Mouse (Mus musculus): ENCODE results near the gene Pclo. TPM values are rescaled to one million over a fixed set of nuclear protein-coding genes. Genes with fewer than 3 reads are reported as not detected.

Gene Pclo
- polyA plus RNA-seq, 1 experiment from 2014 or later: 1.7 TPM

DNA sequence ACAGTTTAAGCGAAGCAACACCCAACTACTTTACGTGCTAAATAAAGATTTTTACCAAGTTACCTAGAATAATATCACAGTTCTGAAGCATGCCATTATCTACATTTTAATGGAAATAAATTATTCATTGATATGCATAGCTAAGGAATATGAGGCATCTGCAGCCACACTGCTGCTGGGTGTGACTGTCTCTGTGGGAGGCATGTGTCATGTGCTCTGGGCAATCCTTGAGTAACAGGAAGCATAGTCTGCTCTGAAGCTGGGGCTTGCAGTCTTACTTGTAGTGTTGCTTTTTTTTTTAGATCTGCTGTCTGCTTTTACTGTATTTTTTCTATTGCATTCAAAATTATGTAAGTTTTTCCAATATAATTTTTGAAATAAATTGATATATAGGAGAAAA lies 17.2 kb downstream of the Pclo start:
- Histone ChIP-seq H3K4me2 (ENCODE audit: low read length) (no peak overlapping the region), H3K27me3 (replicated peaks; ENCODE audit: control insufficient read depth, insufficient read depth, low read length) (no peaks in the 10 kb centered on the region), H3K4me1 (replicated peaks; ENCODE audit: control insufficient read depth, insufficient read depth, low read length) (no peaks in the 10 kb centered on the region), H3K36me3 (ENCODE audit: control insufficient read depth, insufficient read depth, low read length) (no peaks in the 10 kb centered on the region), H3K9ac (ENCODE audit: low read length) (no peak overlapping the region), H3K4me3 (ENCODE audit: low read depth, low read length) (no peak overlapping the region), H3K9me3 (ENCODE audit: control insufficient read depth, low read length) (no peaks in the 10 kb centered on the region), H3K27ac (ENCODE audit: low read depth) (no peak overlapping the region)
- DNase-seq (ENCODE audit: low spot score) (no peak), ATAC-seq (replicated peaks; ENCODE audit: low FRiP score, low TSS enrichment, low read depth) (no peak)
- WGBS: 87% methylated on average over 2 of the region's 2 CpGs

DNA sequence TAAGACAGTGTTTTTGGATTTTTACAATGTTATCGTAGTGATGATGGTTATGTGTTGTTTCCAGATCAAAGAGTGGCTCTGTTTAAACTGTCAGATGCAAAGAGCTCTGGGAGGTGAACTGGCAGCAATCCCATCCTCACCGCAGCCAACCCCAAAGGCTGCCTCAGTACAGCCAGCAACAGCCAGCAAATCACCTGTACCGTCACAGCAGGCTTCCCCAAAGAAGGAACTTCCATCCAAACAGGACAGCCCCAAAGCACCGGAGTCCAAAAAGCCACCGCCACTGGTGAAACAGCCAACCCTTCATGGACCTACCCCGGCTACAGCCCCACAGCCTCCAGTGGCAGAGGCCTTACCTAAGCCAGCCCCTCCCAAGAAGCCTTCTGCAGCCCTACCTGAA lies 24.6 kb downstream of the Pclo start:
- WGBS: 74% methylated on average over 6 of the region's 6 CpGs
- Histone ChIP-seq H3K36me3 (ENCODE audit: control insufficient read depth, insufficient read depth, low read length) (no peaks in the 10 kb centered on the region), H3K4me3 (ENCODE audit: low read depth, low read length) (no peak overlapping the region), H3K27me3 (replicated peaks; ENCODE audit: control insufficient read depth, insufficient read depth, low read length) (no peaks in the 10 kb centered on the region), H3K4me1 (replicated peaks; ENCODE audit: control insufficient read depth, insufficient read depth, low read length) (no peaks in the 10 kb centered on the region), H3K27ac (ENCODE audit: low read depth) (no peak overlapping the region), H3K9ac (ENCODE audit: low read length) (no peak overlapping the region), H3K4me2 (ENCODE audit: low read length) (no peak overlapping the region), H3K9me3 (ENCODE audit: control insufficient read depth, low read length) (no peaks in the 10 kb centered on the region)
- ATAC-seq (replicated peaks; ENCODE audit: low FRiP score, low TSS enrichment, low read depth) (no peak), DNase-seq (ENCODE audit: low spot score) (no peak)

DNA sequence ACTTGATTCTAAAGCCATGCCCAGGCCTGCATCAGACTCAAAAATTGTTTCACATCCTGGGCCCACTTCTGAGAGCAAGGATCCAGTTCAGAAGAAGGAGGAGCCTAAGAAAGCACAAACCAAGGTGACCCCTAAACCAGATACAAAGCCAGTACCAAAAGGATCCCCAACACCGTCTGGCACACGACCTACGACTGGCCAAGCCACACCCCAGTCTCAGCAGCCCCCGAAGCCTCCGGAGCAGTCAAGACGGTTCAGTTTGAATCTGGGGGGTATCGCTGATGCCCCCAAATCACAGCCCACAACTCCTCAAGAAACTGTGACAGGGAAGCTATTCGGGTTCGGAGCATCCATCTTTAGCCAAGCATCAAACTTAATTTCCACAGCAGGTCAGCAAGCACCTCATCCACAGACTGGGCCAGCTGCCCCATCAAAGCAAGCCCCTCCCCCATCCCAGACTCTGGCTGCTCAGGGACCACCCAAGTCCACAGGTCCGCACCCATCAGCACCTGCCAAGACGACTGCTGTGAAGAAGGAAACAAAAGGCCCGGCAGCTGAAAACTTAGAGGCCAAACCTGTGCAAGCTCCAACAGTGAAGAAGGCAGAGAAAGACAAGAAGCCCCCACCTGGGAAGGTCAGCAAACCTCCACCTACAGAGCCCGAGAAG lies 25.4 kb downstream of the Pclo start:
- ATAC-seq (replicated peaks; ENCODE audit: low FRiP score, low TSS enrichment, low read depth): no peak
- no peak overlapping the region for H3K4me3 ChIP-seq (ENCODE audit: low read depth, low read length)

DNA sequence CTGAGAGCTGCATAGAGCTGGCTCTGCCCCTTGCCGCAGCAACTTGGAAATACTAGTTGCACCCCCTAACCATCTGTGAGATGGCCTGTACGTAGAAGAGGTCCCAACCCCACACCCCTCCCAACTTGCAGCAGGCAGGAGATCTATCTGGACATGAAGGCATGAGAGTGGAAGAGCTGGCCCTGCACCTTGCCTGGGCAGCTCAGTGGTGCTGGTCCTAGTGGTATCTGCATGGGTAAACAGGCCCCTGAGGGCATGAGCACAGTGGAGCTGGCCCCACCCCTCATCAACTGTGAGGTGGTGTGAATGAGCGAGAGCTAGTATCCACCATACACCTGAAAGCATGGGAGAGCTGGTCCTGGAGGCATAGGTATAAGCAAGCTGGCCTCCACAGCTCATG lies 60.9 kb downstream of the Pclo start:
- Histone ChIP-seq H3K36me3 (ENCODE audit: control insufficient read depth, insufficient read depth, low read length) (no peaks in the 10 kb centered on the region), H3K27ac (ENCODE audit: low read depth) (no peak overlapping the region), H3K4me3 (ENCODE audit: low read depth, low read length) (no peak overlapping the region), H3K9me3 (ENCODE audit: control insufficient read depth, low read length) (no peaks in the 10 kb centered on the region), H3K4me1 (replicated peaks; ENCODE audit: control insufficient read depth, insufficient read depth, low read length) (no peaks in the 10 kb centered on the region), H3K4me2 (ENCODE audit: low read length) (no peak overlapping the region), H3K9ac (ENCODE audit: low read length) (no peak overlapping the region), H3K27me3 (replicated peaks; ENCODE audit: control insufficient read depth, insufficient read depth, low read length) (no peaks in the 10 kb centered on the region)
- ATAC-seq (replicated peaks; ENCODE audit: low FRiP score, low TSS enrichment, low read depth): no peak
- no peak for DNase-seq (ENCODE audit: low spot score)
- whole genome bisulfite sequencing: 89% methylated on average over 3 of the region's 3 CpGs

More for the DNA sequence above, 25.4 kb downstream of the Pclo start:
- DNase-seq (ENCODE audit: low spot score): no peak
- no peaks in the 10 kb centered on the region for H3K9me3 ChIP-seq (ENCODE audit: control insufficient read depth, low read length)
- H3K27me3 ChIP-seq (replicated peaks; ENCODE audit: control insufficient read depth, insufficient read depth, low read length): no peaks in the 10 kb centered on the region
- H3K36me3 ChIP-seq (ENCODE audit: control insufficient read depth, insufficient read depth, low read length): no peaks in the 10 kb centered on the region
- no peak overlapping the region for H3K9ac ChIP-seq (ENCODE audit: low read length)
- H3K27ac ChIP-seq (ENCODE audit: low read depth): no peak overlapping the region
- H3K4me2 ChIP-seq (ENCODE audit: low read length): no peak overlapping the region
- 73% methylated on average over 13 of the region's 13 CpGs for WGBS
- no peaks in the 10 kb centered on the region for H3K4me1 ChIP-seq (replicated peaks; ENCODE audit: control insufficient read depth, insufficient read depth, low read length)

DNA sequence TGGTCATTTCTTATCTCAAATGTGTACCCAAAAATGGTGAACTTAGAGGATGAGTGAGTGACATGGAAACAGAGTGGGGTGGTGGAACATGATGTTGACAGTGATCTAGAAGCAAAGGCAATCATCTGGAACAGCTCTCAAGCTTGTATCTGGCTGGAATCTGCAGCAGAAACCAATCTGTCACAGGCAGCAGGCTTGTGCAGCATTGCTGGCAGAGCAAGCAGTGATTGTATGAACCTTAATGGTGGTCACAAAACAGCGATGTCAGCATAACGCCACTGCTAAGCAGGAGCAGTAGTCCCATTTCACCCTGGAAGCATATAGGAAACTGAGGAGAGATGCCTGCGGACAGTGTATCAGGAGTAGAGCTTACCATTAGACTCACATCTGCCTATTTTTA lies 76.8 kb downstream of the Pclo start:
- no peak for DNase-seq (ENCODE audit: low spot score)
- Histone ChIP-seq H3K4me2 (ENCODE audit: low read length) (no peak overlapping the region), H3K9me3 (ENCODE audit: control insufficient read depth, low read length) (no peaks in the 10 kb centered on the region), H3K27ac (ENCODE audit: low read depth) (no peak overlapping the region), H3K4me1 (replicated peaks; ENCODE audit: control insufficient read depth, insufficient read depth, low read length) (no peaks in the 10 kb centered on the region), H3K36me3 (ENCODE audit: control insufficient read depth, insufficient read depth, low read length) (no peaks in the 10 kb centered on the region), H3K4me3 (ENCODE audit: low read depth, low read length) (no peak overlapping the region), H3K27me3 (replicated peaks; ENCODE audit: control insufficient read depth, insufficient read depth, low read length) (no peaks in the 10 kb centered on the region), H3K9ac (ENCODE audit: low read length) (no peak overlapping the region)
- ATAC-seq (replicated peaks; ENCODE audit: low FRiP score, low TSS enrichment, low read depth): no peak
- WGBS: 76% methylated on average over 3 of the region's 3 CpGs

DNA sequence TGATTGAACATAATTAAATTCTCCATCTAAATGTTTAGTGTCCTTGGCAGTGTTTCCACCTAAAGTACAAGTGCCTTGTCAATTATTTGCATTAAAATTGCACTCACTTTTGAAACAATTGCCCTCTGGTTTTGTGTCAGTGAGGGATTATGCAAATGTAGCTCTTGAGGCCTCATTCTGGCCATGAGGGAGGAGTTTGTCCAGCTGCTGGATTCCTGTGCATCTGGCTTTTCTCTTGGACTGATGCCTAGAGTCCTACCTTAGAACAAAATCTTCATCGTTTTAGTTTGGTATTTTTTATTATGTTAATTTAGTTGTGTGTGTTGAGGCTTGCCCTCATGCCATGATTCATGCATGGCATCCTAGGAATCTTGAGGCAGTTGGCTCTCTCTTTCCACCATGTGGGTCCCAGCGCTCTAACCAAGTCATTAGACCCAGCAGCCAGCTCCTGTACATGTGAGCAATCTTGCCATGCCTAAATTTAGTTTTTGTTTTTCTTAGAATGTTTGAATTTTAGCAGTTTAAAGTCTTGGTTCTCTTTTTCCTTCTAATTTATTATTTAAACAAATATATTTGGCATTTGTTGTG lies 80.8 kb downstream of the Pclo start:
- DNase-seq (ENCODE audit: low spot score): no peak
- H3K4me3 ChIP-seq (ENCODE audit: low read depth, low read length): no peak overlapping the region
- no peaks in the 10 kb centered on the region for H3K36me3 ChIP-seq (ENCODE audit: control insufficient read depth, insufficient read depth, low read length)
- no peaks in the 10 kb centered on the region for H3K9me3 ChIP-seq (ENCODE audit: control insufficient read depth, low read length)
- ATAC-seq (replicated peaks; ENCODE audit: low FRiP score, low TSS enrichment, low read depth): no peak
- no peak overlapping the region for H3K27ac ChIP-seq (ENCODE audit: low read depth)
- WGBS: 59% methylated on average over 2 of the region's 2 CpGs
- no peak overlapping the region for H3K4me2 ChIP-seq (ENCODE audit: low read length)
- H3K27me3 ChIP-seq (replicated peaks; ENCODE audit: control insufficient read depth, insufficient read depth, low read length): no peaks in the 10 kb centered on the region
- no peak overlapping the region for H3K9ac ChIP-seq (ENCODE audit: low read length)
- no peaks in the 10 kb centered on the region for H3K4me1 ChIP-seq (replicated peaks; ENCODE audit: control insufficient read depth, insufficient read depth, low read length)

DNA sequence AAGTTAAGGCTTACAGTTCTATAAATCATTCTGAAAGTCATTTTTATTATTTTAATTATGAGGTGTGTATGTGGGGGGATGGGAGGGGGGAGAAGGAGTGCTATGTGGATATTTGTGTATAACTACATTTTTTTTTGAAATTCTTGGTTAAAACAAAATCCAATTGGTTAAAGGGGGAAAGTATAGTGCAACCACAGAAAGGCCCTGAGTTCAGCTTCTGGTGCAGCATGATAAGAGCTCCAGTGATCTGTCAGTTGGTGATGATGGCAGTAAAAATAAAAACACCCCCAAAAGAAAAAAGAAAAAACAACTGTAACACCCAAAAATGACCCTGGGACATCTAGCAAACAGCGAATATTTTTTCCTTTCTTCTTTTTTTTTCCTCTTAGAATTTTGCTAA lies 93.6 kb downstream of the Pclo start:
- H3K27ac ChIP-seq (ENCODE audit: low read depth): no peak overlapping the region
- DNase-seq (ENCODE audit: low spot score) (no peak), ATAC-seq (replicated peaks; ENCODE audit: low FRiP score, low TSS enrichment, low read depth) (no peak)
- no peak overlapping the region for H3K9ac ChIP-seq (ENCODE audit: low read length)
- H3K4me1 ChIP-seq (replicated peaks; ENCODE audit: control insufficient read depth, insufficient read depth, low read length): no peaks in the 10 kb centered on the region
- no peak overlapping the region for H3K4me2 ChIP-seq (ENCODE audit: low read length)
- H3K9me3 ChIP-seq (ENCODE audit: control insufficient read depth, low read length): no peaks in the 10 kb centered on the region
- WGBS: 68% methylated on average over 1 of the region's 1 CpGs
- H3K4me3 ChIP-seq (ENCODE audit: low read depth, low read length): no peak overlapping the region
- H3K27me3 ChIP-seq (replicated peaks; ENCODE audit: control insufficient read depth, insufficient read depth, low read length): no peaks in the 10 kb centered on the region
- H3K36me3 ChIP-seq (ENCODE audit: control insufficient read depth, insufficient read depth, low read length): no peaks in the 10 kb centered on the region

DNA sequence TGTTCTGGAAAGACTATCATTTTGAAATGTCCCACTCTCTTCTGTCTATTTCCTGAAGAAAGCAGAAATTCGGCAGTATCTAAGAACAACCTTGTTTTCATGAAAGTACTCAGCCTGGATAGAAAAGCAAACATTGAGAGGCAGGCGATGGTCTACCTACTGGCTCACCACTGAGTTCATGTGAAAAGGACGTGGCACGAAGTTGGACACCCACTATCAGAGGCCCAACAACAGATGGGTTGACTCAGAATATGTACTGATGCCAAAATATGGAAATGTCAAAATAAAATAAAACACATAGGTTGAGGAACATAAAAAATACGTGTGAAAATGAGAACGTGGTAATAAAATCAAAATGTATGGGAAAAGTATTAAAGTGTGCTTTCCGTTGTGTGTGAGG lies 106.4 kb downstream of the Pclo start:
- DNase-seq (ENCODE audit: low spot score) (no peak), ATAC-seq (replicated peaks; ENCODE audit: low FRiP score, low TSS enrichment, low read depth) (no peak)
- H3K36me3 ChIP-seq (ENCODE audit: control insufficient read depth, insufficient read depth, low read length): no peaks in the 10 kb centered on the region
- no peak overlapping the region for H3K27ac ChIP-seq (ENCODE audit: low read depth)
- no peak overlapping the region for H3K9ac ChIP-seq (ENCODE audit: low read length)
- WGBS: 84% methylated on average over 7 of the region's 7 CpGs
- no peak overlapping the region for H3K4me2 ChIP-seq (ENCODE audit: low read length)
- H3K4me1 ChIP-seq (replicated peaks; ENCODE audit: control insufficient read depth, insufficient read depth, low read length): no peaks in the 10 kb centered on the region
- no peak overlapping the region for H3K4me3 ChIP-seq (ENCODE audit: low read depth, low read length)
- H3K9me3 ChIP-seq (ENCODE audit: control insufficient read depth, low read length): no peaks in the 10 kb centered on the region
- no peaks in the 10 kb centered on the region for H3K27me3 ChIP-seq (replicated peaks; ENCODE audit: control insufficient read depth, insufficient read depth, low read length)

DNA sequence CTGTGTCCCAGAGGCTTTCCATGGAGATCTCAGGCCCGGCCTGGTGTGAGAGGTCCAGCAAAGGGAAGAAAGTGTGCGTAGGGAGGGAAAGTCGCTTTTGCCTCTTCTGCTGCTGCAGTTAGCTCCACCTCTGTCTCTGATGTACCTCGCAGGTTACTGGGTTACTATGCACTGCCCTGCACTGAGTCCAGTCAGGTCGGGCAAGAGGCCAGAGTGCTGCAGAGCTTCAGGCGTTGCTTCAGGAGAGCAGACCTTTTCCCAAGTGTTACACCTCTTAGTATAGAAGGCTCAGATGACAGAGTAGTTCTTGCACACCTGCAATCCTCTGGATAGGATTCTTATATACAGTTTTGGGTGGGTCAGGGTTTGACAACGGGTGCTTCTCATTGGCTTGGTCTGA lies 108.6 kb downstream of the Pclo start:
- DNase-seq (ENCODE audit: low spot score) (no peak), ATAC-seq (replicated peaks; ENCODE audit: low FRiP score, low TSS enrichment, low read depth) (no peak)
- H3K36me3 ChIP-seq (ENCODE audit: control insufficient read depth, insufficient read depth, low read length): no peaks in the 10 kb centered on the region
- 67% methylated on average over 7 of the region's 7 CpGs for WGBS
- H3K4me3 ChIP-seq (ENCODE audit: low read depth, low read length): no peak overlapping the region
- no peaks in the 10 kb centered on the region for H3K9me3 ChIP-seq (ENCODE audit: control insufficient read depth, low read length)
- H3K27ac ChIP-seq (ENCODE audit: low read depth): no peak overlapping the region
- H3K4me1 ChIP-seq (replicated peaks; ENCODE audit: control insufficient read depth, insufficient read depth, low read length): no peaks in the 10 kb centered on the region
- no peaks in the 10 kb centered on the region for H3K27me3 ChIP-seq (replicated peaks; ENCODE audit: control insufficient read depth, insufficient read depth, low read length)
- H3K4me2 ChIP-seq (ENCODE audit: low read length): no peak overlapping the region
- H3K9ac ChIP-seq (ENCODE audit: low read length): no peak overlapping the region

Measured in intestine, embryonic 14.5 days (tissue).